Mouse (Mus musculus) embryonic facial prominence, embryonic 14.5 days (tissue): ENCODE results near the gene 6430548M08Rik. TPM values are rescaled to one million over a fixed set of nuclear protein-coding genes. Genes with fewer than 3 reads are reported as not detected.

ENCODE experiments used
- ATAC-seq: fragments of 200-750 bp; cut with Nextera tagmentation; 2 replicates; pipeline ENCODE4 v1.8.0; 2017; ENCODE audit warnings: low read depth, moderate number of reproducible peaks, moderate TSS enrichment
- DNase-seq: peaks from one replicate; pipeline ENCODE4 v3.0.0-alpha.2; 2015; ENCODE audit warnings: low spot score
- H3K27ac ChIP-seq: fragments of 300-500 bp; sonication (generic); replicated peaks from 2 replicates; pipeline ENCODE4 v1.5.1; 2014; ENCODE audit warnings: low read depth, mild to moderate bottlenecking, low read length, moderate library complexity
- H3K27me3 ChIP-seq: fragments of 300-500 bp; sonication (generic); replicated peaks from 2 replicates; pipeline ENCODE4 v1.6.1; 2014; ENCODE audit warnings: low read length; ENCODE audit not compliant: control insufficient read depth, insufficient read depth
- H3K36me3 ChIP-seq: fragments of 300-500 bp; sonication (generic); 2 replicates; pipeline ENCODE4 v1.6.1; 2014; ENCODE audit warnings: low read length, mixed read lengths; ENCODE audit not compliant: control insufficient read depth, insufficient read depth
- H3K4me1 ChIP-seq: fragments of 300-500 bp; sonication (generic); 2 replicates; pipeline ENCODE4 v1.6.1; 2014; ENCODE audit warnings: antibody characterized with exemption, low read length; ENCODE audit not compliant: control insufficient read depth, insufficient read depth
- H3K4me2 ChIP-seq: fragments of 300-500 bp; sonication (generic); 2 replicates; pipeline ENCODE4 v1.6.1; 2014; ENCODE audit warnings: low read depth, mild to moderate bottlenecking, low read length, moderate library complexity, mixed read lengths
- H3K4me3 ChIP-seq: fragments of 300-500 bp; sonication (generic); 2 replicates; pipeline ENCODE4 v1.5.1; 2014; ENCODE audit warnings: low read depth, mild to moderate bottlenecking, low read length
- H3K9ac ChIP-seq: fragments of 300-500 bp; sonication (generic); 2 replicates; pipeline ENCODE4 v1.6.1; 2014; ENCODE audit warnings: low read depth, mild to moderate bottlenecking, low read length, moderate library complexity, mixed read lengths
- H3K9me3 ChIP-seq: fragments of 300-500 bp; sonication (generic); 2 replicates; pipeline ENCODE4 v1.6.1; 2016; ENCODE audit warnings: low read length; ENCODE audit not compliant: control insufficient read depth
- WGBS: fragments of 180-500 bp; shearing (Covaris S2); extraction: QIAGEN DNeasy Blood & Tissue Kit; methylation state at CpG from one replicate; pipeline ENCODE4 v1.1.7; 2014; 5-methylcytosine and 5-hydroxymethylcytosine counted together
- polyA plus RNA-seq: library from polyadenylated mRNA; unstranded; fragments of >200 nt; fragmentation: Nextera tagmentation; extraction: Ambion mirVana; gene quantifications from 2 replicates; pipeline ENCODE4 v1.2.1, GENCODE M21; 2014

Gene 6430548M08Rik
- polyA plus RNA-seq, 1 experiment from 2014 or later, result 8.5 TPM

DNA sequence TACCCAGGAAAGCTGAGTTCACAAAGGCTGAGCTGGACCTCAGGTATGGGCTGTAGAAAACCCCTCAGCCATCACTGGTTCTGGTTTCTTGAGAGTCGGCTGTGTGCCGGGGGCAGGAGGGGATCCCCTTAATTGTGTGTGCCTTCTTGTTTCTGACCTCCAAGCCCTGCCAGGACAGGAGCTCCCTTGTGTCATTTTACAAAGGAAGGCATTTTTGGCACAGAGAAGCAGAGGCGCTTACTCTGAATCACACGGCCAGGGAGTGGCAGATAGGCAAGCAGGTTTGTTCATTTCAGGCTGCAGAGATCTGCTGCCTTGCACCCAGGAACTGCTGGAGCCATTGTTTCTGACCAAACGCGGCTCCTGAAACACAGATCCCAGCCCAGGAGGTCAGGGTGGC, 38.6 kb upstream of the 6430548M08Rik start:
- Histone ChIP-seq H3K27ac (no peak overlapping the region), H3K4me2 (no peak overlapping the region), H3K9ac (0 out of 2 replicates have a peak overlapping the region, but pooled peaks have one; percentile 10), H3K36me3 (no peaks in the 10 kb centered on the region), H3K9me3 (no peaks in the 10 kb centered on the region), H3K4me1 (no peaks in the 10 kb centered on the region; the same call in 1 of the 2 replicates), H3K4me3 (no peak overlapping the region), H3K27me3 (no peaks in the 10 kb centered on the region)
- WGBS, result 43% methylated on average over 6 of the region's 6 CpGs
- no peak for DNase-seq
- ATAC-seq, result no peak

DNA sequence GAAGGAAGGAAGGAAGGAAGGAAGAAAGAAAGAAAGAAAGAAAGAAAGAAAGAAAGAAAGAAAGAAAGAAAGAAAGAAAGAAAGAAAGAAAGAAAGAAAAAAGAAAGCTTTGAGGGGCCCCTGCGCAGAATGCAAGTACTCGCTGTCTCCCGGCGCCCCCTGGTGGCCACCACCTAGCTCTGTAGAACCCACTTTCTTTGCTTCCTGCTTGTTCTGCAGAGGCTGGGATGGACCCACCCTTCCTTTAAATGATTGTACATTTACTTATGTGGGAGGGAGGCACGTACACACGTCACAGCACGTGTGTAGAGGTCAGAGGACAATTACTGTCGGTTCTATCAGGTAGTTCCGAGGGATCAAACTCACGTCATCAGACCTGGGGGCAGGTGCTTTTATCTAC, 35.9 kb upstream of the 6430548M08Rik start:
- DNase-seq, result peak; percentile 87
- H3K36me3 ChIP-seq, result peaks cover 25% of the 10 kb centered on the region; the same call in 1 of the 2 replicates
- H3K4me3 ChIP-seq, result no peak overlapping the region
- H3K9ac ChIP-seq, result no peak overlapping the region
- WGBS, result 14% methylated on average over 10 of the region's 10 CpGs
- ATAC-seq, result no peak; the same call in 1 of the 2 replicates
- H3K4me2 ChIP-seq, result no peak overlapping the region
- no peaks in the 10 kb centered on the region for H3K27me3 ChIP-seq
- H3K27ac ChIP-seq, result no peak overlapping the region
- no peaks in the 10 kb centered on the region for H3K9me3 ChIP-seq
- no peaks in the 10 kb centered on the region for H3K4me1 ChIP-seq

DNA sequence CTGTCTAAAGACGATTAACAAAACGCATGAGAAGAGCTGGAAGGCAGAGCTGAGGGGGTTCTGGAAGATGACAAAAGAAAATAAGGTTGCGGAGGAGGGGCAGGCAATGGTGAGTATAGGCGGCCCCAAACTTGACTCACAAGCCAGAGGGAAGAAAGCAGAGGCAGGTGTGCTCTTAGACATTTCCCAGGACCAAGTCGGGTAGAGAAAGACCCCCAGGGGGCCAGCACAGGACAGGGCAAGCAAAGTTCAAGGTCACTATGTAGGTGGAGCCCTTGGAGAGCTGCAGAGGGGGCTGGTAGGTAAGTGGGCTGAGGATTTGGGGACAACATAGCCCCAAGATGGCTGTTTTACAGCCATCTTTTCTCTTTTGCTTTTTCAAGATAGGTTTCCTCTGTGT, 34.6 kb upstream of the 6430548M08Rik start:
- Histone ChIP-seq H3K4me2 (no peak overlapping the region), H3K27ac (no peak overlapping the region), H3K27me3 (no peaks in the 10 kb centered on the region), H3K4me3 (no peak overlapping the region), H3K36me3 (peaks cover 33% of the 10 kb centered on the region; the same call in 1 of the 2 replicates), H3K9ac (no peak overlapping the region), H3K9me3 (no peaks in the 10 kb centered on the region), H3K4me1 (no peaks in the 10 kb centered on the region)
- no peak for DNase-seq
- WGBS, result 49% methylated on average over 5 of the region's 5 CpGs
- ATAC-seq, result no peak

DNA sequence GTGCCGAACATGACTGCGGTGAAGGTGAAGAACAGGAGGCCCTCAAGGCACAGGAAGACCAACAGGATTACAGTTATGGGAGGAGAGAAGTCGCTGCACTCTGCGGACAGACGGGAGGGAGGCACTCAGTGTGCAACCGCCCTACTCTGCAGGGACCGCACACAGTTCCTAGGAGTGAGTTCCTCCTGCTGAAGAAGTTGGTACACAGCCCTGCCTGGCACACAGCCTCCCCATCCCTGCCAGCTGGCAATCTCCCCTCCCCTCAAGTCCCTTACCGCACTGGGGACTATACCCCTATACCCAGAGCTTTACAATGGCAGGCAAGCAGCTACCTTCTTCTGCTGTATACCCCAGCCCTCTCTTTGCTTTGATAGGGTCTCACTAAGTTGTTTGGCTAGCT, 30.7 kb upstream of the 6430548M08Rik start:
- Histone ChIP-seq H3K9me3 (no peaks in the 10 kb centered on the region), H3K4me1 (no peaks in the 10 kb centered on the region), H3K36me3 (peaks cover 69% of the 10 kb centered on the region), H3K9ac (no peak overlapping the region), H3K27me3 (no peaks in the 10 kb centered on the region), H3K4me2 (no peak overlapping the region), H3K4me3 (no peak overlapping the region), H3K27ac (no peak overlapping the region)
- DNase-seq (no peak), ATAC-seq (no peak)
- 94% methylated on average over 8 of the region's 8 CpGs for WGBS

DNA sequence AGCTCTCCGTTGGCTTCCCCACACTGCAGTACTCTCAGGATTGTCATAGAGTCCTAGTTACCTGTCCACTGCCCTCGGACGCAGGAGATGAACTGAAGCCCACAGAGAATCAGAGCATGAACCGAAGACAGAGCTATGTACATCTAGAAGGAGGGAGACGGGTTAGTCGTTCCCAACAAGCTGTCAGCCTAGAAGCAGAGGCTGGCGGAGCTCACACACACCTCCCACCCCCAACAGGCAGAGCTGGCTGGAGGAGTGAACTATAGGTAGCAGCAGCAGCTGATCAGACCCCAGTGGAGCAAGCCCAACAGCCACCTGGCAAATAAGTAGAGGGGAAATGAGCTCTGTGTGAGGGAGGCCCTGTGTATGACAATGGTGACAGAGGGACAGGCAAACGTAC, 29.2 kb upstream of the 6430548M08Rik start:
- H3K4me3 ChIP-seq, result no peak overlapping the region
- no peak overlapping the region for H3K9ac ChIP-seq
- peaks cover 78% of the 10 kb centered on the region for H3K36me3 ChIP-seq
- DNase-seq (no peak), ATAC-seq (no peak)
- no peak overlapping the region for H3K27ac ChIP-seq
- no peaks in the 10 kb centered on the region for H3K27me3 ChIP-seq
- H3K4me2 ChIP-seq, result no peak overlapping the region
- H3K4me1 ChIP-seq, result no peaks in the 10 kb centered on the region
- WGBS, result 89% methylated on average over 8 of the region's 8 CpGs
- no peaks in the 10 kb centered on the region for H3K9me3 ChIP-seq

DNA sequence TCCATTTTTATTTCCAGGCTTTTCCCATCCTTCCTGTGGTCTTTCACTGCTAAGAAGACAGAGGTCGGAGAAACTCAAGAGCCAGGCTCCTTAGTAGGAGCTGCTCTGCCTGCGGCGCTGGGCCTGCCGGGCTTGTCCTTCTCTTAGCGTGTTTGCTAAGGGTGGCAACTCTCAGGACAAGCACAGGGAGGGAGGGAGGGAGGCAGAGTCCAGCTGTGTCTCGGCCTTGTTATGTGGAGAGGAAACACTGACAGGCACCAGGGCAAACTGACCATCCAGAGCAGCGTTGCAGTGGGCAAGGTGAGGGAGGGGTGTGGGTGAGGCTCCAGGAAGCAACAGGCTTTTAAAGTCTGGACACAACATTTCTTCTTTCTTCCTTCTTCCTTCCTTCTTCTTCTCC, 24.4 kb upstream of the 6430548M08Rik start:
- H3K9ac ChIP-seq, result no peak overlapping the region
- no peaks in the 10 kb centered on the region for H3K9me3 ChIP-seq
- ATAC-seq, result no peak
- H3K27ac ChIP-seq, result no peak overlapping the region
- DNase-seq, result no peak
- WGBS, result 89% methylated on average over 7 of the region's 7 CpGs
- H3K4me1 ChIP-seq, result no peaks in the 10 kb centered on the region
- H3K27me3 ChIP-seq, result no peaks in the 10 kb centered on the region
- peaks cover 69% of the 10 kb centered on the region for H3K36me3 ChIP-seq
- no peak overlapping the region for H3K4me2 ChIP-seq
- no peak overlapping the region for H3K4me3 ChIP-seq

DNA sequence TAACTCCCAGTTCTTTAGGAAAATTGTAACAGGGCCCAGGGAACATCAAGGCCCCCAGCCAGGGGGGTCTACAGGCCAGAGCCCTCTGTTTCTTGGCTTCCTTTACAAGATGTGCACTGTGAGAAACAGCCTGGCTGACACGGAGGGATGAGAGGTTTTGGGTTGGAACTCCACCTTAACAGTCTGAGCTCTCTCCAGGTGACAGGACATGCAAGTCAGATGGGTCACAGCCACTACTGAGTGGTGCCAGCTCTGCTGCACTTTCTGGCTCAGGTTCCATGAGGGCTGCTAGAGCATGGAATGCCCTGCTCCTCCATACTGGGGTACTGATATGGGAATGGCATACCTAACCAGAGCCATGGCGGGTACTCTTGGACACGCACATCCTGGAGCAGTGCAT, 22.9 kb upstream of the 6430548M08Rik start:
- H3K9ac ChIP-seq, result no peak overlapping the region
- no peak overlapping the region for H3K4me3 ChIP-seq
- WGBS, result 100% methylated on average over 2 of the region's 3 CpGs
- H3K9me3 ChIP-seq, result no peaks in the 10 kb centered on the region
- DNase-seq (no peak), ATAC-seq (no peak)
- no peak overlapping the region for H3K4me2 ChIP-seq
- peaks cover 54% of the 10 kb centered on the region for H3K36me3 ChIP-seq
- H3K27me3 ChIP-seq, result no peaks in the 10 kb centered on the region
- no peak overlapping the region for H3K27ac ChIP-seq
- H3K4me1 ChIP-seq, result no peaks in the 10 kb centered on the region

DNA sequence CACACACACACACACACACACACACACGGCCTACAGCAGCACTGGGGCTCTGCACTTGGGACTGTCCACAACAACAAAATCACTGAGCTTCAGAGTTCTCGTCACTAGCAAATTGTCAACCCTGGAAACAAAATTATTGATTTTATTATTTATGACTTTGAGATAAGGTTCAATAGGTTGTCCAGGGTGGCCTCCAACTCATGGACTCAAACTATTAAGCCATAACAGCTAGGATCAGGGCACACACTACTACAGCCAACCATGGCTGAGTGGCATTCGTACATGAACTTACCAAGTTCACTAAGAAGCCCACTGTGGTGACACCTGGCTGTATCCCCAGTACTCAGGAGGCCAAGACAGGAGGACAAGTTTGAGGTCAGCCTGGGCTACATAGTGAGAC, 20.8 kb upstream of the 6430548M08Rik start:
- Histone ChIP-seq H3K9ac (no peak overlapping the region), H3K9me3 (no peaks in the 10 kb centered on the region), H3K27me3 (no peaks in the 10 kb centered on the region), H3K4me1 (no peaks in the 10 kb centered on the region), H3K4me2 (no peak overlapping the region), H3K36me3 (peaks cover 35% of the 10 kb centered on the region), H3K4me3 (no peak overlapping the region), H3K27ac (no peak overlapping the region)
- ATAC-seq, result no peak
- DNase-seq, result no peak
- WGBS, result 96% methylated on average over 3 of the region's 3 CpGs

DNA sequence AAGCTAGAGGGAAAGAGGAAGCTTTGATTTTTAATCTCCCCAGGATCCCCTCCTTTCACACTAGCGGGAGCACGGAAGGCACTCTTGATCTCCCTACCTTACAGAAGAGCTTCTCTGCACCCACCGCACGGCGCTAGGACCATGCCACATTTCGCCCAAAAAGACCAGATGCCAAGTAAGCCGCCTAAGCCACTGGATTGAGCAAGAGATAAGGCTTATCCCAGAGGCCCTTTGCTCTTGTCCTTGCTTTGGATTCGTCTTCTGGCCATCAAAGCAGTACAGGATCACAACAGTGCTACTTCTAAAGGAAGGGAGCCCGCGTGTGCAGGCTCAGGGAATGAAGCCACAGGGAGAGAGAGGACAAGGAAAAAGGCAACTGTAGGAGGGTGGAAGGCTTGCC, 19.2 kb upstream of the 6430548M08Rik start:
- WGBS, result 88% methylated on average over 10 of the region's 10 CpGs
- H3K9me3 ChIP-seq, result no peaks in the 10 kb centered on the region

More for the DNA sequence above, 19.2 kb upstream of the 6430548M08Rik start:
- Histone ChIP-seq H3K36me3 (peaks cover 26% of the 10 kb centered on the region), H3K4me2 (no peak overlapping the region), H3K4me1 (peaks cover 1% of the 10 kb centered on the region; the same call in 1 of the 2 replicates), H3K4me3 (no peak overlapping the region), H3K9ac (no peak overlapping the region), H3K27ac (no peak overlapping the region), H3K27me3 (no peaks in the 10 kb centered on the region)
- no peak for ATAC-seq
- DNase-seq, result no peak
